Mouse (Mus musculus): Measurements from ENCODE around the gene Tcf21. TPM values are rescaled to one million over a fixed set of nuclear protein-coding genes. Genes with fewer than 3 reads are reported as not detected.

The Tcf21 gene
- 25.9 and 28.4 TPM in 2 replicates for polyA plus RNA-seq (2012; rRNA removed)

DNA sequence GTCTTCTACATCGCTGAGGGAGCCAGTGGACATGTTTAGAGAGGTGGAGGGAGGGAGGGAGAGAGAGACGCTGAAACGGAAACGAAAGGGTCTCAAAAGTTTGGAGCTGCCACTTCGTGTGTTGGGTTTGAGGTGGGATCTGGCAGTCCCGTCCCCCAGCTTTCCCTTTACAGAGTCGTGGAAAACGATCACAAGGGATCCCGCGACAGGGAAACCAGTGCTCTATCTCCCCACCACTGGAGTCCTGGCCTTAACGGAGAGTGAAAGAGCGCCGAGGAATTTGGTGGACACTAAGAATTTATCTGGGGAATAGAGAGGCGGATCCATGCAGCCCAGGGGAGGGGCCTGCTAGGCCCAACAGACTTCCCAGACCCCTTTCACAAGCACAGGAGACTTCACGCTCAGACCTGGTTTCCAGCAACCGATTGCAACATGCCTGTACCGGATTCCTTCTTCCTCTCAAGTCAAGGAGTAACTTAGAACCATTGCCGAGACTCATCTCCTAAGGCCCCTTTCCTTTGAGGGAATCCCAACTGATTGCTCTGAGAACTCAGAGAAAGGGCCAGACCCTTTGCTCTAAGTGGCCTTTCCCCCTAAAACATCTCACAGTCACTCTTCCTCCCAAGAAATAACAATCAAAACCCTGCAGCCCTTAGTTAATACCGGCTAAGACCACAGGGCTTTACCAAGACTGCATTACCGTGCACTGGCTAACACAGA, at the start of gene Tcf21:
Gene Tcf21, minus strand, starts transcription at position 304 of the 720 bp plus-strand sequence.

Other genes starting within 250 kb of the Tcf21 start
- gene Slc2a12, start 175.2 kb downstream of the Tcf21 start, polyA plus RNA-seq (2012; rRNA removed) = 0.81 and 1.3 TPM in 2 replicates
- 10.2 and 10.3 TPM in 2 replicates for gene Tbpl1, start 88.2 kb downstream of the Tcf21 start, polyA plus RNA-seq (2012; rRNA removed)

Measured in stomach, adult 2 months (tissue).